Mouse (Mus musculus) 3134 (cell line): ENCODE results near the gene Phf1.

ENCODE experiments used
- DNase-seq: peaks from one replicate; pipeline ENCODE4 v3.0.0-alpha.2; 2011; ENCODE audit warnings: low spot score; ENCODE audit not compliant: insufficient read length; ENCODE audit errors: extremely low read depth

Phf1 gene

DNA sequence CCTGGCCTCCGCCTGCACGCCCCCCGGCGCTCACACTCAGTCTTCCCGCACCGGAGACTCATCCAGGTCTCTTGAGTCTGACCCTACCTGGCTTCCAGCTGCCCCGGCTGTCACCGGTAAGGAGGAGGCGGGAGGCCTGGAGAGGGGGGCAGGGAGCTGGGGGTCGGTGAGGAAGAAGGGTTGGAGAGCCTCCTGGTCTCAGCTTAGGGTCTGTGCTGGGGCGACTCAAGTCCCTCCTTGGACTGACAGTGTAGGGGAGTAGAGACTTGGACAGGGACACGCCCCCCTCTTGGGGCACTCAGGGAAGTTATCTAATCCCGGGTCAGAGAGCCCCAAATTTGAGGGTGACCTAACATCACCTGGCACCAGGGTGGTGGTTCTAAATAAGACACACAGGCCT, 567 bp downstream of the Phf1 start:
- no peak for DNase-seq

DNA sequence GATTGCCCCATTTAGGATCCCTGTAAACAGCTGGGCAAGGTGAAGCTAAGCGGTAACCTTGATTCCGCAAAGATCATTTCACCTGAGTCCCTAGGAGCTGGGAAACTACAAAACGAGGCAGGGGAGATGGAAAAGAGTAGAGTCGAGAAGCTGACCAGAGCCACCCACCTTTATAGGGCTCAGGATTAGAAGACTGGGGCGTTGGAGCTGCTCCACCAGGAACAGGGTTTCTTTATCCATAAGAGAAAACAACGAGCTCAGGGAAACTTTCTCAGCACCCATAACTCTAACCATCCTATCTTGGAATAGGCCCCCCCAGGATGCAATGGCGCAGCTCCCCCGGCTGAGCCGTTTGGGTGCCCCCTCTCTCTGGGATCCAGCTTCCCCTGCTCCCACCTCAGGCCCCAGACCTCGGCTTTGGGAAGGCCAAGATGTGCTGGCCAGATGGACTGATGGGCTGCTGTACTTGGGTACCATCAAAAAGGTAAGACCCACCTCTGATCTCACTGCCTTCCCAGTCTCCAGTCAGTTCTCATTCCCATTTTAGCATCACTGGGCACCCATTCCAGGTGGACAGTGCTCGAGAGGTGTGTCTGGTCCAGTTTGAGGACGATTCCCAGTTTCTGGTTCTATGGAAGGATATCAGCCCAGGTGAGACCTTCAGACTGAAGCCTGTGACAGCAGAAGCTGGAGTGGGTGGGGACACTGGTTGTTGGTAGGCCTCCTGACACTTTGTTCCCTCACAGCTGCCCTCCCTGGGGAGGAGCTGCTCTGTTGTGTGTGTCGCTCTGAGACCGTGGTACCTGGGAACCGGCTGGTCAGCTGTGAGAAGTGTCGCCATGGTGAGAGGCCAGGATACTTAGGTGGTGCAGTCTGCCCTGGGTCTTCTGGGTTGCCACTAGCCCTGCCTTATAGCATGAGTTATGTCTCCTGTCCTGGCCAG, 1.3 kb downstream of the Phf1 start:
- DNase-seq, result no peak

DNA sequence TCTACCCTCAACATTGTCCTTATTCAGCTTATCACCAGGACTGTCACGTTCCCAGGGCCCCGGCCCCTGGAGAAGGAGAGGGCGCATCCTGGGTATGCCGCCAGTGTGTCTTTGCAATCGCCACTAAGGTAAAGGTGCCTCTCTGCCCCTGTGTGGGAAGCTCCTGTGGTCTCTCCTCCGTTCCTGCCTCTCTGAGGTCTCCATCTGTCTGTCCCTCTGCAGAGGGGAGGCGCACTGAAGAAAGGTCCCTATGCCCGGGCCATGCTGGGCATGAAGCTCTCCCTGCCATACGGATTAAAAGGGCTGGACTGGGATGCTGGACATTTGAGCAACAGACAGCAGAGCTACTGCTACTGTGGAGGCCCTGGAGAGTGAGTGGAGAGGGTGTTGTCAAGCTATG, 2.2 kb downstream of the Phf1 start:
- no peak for DNase-seq

DNA sequence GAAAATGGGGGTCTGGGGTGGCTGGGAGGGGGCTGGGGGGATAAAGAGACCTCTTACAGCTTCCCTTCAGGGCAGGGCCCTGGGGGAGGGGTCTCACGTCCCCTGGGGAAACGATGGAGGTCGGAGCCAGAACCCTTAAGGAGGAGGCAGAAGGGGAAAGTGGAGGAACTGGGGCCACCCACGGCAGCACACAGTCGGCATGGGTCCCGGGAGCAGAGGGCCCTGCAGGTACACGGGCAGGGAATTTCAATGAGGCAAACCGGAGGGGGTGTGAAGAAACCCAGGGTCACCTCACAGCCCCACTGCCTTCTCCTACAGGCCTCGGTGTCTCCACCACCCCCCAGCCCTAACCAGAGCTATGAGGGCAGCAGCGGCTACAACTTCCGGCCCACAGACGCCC, 3.6 kb downstream of the Phf1 start:
- DNase-seq, result no peak

DNA sequence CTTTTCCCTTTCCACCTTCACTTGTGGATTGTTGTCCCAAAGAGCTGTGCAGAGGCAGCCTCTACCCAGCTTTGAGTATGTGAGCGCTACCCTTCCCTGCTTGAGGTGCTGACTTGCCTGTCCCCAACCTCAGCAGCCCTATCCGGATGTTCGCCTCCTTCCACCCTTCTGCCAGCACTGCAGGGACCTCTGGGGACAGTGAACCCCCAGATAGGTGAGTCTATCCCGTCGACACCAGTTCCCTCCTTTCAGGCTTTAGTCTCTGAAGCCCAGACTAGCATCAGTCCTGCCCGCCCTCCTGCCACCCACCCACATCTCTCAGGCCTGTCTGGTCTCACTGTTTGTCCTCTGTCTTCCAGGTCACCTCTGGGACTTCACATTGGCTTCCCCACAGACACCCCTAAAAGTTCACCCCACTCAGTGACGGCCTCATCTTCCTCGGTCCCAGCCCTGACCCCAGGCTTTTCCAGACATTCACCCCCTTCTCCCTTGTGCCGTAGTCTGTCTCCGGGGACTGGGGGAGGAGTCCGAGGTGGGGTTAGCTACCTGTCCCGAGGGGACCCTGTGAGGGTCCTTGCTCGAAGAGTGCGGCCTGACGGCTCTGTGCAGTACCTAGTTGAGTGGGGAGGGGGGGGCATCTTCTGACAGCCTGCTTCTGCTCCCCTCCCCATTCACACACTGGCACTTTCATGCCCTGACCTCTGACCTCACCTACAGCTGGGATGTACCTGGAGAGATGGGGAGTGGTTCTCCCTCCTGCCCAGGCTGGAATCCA, 4.3 kb downstream of the Phf1 start:
- no peak for DNase-seq

DNA sequence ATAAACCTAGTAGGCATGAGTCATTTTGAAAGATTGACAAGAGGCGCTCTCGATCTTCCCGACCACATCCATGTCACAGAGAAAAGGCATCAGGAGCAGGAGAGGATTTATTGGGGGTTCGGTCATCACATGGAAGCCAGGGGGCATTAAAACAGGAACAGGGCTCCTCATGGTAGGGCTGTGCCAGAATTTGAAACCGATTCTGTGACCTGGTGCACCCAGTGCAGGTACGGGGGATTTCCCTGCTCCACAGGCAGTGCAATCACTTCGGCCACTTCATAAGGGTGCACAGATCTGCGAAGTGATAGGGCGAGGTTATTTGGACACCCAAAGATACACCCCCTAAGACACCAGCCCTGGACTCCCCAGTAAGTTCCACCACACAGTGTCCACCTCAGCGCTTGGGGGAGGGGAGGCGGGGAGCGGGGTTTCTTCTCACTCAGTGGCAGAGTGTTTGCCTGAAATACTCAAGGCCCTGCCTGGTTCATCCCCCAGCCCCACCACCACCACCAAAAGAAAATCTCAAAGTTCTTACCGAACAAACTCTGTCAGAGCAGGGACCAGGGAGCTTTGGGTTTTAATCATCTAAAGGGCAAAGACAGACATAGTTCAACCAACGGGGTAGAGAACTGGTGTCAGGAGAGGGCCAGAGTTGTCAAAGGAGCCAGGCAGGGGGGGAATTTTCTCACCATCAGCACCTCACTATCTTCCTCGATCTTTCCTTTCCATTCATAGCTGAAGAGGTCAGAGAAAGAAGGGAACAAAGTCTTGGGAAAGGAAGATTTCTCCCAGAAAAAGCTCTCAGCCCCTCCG, 5.2 kb downstream of the Phf1 start:
- no peak for DNase-seq

DNA sequence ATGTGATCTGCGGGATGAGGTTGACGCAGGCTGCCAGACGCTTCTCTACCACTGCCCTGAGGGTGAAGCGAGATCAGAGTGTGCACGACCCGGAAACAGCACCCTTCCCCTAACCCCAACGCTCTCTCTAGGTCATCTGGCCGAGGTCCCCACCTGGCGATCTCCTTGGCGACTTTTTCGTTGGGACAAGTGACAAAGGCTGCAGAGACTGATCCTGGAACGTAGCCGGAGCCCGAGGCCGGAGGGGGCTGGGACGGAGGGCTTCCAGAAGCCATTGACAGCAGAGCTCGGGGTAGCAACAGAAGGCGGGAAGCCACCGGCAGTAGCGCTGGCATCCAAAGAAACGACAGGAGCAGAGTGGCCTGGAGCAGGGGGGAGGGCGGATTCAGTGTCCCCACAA, 5.9 kb downstream of the Phf1 start:
- DNase-seq, result no peak

DNA sequence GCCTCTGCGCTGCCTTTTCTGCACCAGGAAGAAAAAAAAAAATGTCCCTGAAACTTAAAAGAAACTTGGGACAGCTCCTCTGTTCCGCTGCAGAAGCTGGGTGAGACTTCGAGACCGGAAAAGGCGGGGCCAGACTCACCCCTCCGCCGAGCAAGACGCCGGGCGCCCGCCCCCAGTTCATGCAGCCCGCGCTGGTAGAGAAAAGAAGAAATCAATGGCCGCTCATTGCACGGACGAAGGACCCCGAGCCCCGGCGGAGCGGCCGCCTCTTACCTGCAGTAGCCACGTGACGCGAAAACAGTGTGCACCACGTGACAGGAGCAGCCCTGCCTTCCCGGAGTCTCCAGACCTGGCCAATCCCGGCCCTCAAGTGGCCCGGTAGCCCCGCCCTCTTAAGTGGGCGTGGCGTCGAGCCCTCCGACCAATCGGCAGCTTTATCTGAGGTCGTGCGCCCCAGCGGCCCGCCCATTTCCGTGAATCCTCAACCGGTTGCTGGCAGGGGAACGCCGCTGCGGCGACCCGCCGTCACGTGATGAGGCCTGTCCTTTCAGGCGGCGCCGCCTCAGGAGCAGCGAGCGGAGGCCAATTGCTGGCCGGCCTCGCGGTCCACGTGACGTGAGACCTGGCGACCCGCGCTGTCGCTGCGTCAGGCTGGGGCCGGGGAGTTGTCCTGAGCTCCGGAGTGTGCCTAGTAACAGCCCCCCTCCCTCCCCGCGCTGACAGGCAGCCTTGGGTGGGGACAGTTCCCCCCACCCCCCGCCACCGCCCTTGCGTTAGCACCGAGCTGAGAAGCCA, 6.5 kb downstream of the Phf1 start, which contains the start of gene Cuta:
Gene Cuta, minus strand, starts transcription at position 392 of the 795 bp plus-strand sequence.
- peak; percentile 100 for DNase-seq

DNA sequence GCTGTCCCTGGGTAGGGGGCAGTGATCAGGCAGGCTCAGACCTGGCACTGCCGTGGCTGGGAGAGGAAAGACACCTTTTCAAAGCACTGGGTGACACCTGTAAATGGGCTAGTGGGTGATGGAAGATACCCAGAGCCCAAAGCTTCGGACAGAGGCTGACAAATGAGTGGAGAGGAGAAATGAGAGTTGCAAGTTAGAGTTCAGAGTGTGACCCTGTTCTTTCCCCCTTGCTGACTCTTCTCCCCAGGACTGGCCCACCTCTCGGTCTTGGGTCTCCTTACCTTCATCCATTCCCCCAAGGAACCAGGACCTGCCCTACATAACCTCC, 7.1 kb downstream of the Phf1 start:
- DNase-seq, result no peak

DNA sequence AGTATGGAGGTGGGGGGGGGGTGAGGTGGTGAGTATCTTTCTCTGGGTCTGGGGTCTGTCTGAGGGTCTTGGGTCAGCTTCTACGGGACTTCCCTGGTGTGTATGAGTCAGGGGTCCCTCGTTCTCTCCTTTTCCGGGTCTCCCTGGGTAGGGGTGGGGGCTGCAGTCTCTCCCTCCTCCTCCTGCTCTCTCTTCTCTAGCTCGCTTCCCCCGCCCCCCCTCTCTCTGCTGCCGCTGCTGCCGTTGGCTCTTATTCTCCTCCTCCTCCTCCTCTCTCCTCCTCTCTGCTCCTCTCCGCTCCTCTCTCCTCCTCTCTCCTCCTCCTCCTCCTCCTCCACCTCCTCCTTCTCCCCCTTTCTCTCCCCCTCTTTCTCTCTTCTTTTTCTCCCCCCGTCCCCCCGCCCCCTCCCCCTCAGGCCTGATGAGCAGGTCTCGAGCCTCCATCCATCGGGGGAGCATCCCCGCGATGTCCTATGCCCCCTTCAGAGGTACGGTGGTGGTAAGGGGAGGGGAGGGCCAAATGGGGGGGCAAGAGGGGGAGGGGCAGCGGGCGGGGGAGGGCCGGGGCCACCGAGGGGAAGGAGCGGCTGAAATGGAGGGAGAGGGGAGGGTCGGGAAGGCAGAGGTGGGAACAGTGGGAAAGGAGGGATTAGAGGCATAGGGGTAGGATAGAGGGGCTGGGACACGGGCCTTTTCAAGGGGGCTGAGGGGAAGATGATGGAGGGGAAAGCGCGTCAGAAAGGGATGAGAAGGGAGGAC, 8.4 kb downstream of the Phf1 start, which contains the start of gene Syngap1:
Gene Syngap1, plus strand, starts transcription at position 223 of the 759 bp plus-strand sequence.
- DNase-seq, result no peak

DNA sequence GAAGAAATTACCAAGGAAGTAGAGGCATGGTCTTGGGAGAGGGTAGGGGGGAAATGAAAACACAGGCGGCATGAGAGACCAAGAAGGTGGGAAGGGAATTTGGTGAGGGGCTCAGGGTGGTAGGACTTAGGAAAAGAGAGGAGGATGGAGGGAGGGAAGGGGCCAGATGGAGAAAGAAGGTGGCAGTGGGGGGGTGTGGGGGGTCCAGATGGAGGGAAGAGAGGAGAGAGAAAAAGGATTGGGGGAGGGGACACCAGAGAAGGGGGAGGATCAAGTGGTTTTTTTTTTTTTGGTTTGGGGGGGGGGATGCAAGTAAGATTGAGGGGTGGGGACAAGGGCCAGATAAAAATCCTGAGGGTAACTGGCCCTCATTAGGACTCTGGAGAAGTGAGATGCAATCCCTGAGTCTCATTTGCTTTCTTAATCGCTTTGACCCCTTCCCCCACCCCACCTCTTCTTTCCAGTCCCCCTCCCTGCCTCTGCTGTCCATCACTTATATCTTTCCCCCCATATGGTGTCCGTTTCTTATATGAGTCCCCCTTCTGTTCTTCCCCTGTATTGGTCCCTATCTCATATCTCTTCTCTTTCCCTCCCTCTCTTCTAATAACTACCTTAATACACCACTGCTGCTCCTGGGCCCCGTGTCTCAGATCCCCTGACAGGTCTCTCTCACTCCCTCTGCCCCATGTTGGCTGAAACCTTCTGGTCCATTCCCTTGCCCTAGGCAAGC, 9.2 kb downstream of the Phf1 start:
- DNase-seq, result no peak

DNA sequence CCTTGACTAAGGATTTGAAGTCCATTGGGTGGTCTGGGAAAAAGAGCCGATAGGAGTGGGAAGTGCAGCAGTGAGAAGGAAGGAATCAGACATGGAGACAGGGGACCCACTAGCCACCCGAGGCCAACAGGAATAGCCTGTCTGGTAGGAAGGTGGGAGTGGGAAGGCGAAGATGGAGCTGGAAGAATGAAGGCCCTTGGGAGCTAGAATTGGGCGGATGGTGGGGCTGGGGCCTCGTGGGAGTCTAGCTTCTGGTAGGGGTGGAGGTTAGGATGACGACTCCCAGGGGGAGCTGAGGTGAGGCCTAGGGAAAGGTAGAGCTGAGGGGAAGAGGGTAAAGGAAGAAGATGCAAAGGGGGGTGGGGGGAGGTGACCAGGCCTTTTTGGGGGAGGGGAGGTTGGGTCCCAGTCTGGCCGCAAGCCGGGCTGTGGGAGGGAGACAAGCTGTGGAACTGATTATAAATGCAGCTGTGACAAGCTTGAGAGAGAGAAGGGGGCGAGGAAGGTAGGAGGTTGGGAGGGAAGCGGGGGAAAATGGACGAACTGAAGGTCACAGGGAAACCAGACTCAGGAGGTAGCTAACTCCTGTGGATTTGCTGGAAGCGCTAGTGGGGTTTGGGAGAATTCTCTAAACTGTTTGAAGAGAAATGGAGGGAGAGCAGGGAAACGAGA, 13.1 kb downstream of the Phf1 start:
- no peak for DNase-seq

DNA sequence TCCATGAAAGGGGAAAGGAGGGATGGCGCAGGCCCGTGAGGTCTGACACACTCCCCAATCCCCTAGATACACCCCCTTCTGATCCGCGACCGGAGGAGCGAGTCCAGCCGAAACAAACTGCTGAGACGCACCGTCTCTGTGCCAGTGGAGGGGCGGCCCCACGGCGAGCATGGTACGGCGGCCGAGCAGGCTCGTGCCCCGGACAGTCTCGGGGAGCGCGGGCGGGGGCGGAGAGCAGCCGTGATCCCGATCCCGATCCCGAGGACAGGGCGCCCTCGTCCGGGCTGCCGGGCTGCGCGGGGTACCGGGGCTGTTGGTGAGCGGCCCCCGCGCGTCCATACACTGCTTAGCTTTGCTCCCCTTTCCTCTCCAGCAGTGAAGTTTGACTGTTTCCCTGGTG, 13.7 kb downstream of the Phf1 start:
- peak; percentile 60 for DNase-seq

DNA sequence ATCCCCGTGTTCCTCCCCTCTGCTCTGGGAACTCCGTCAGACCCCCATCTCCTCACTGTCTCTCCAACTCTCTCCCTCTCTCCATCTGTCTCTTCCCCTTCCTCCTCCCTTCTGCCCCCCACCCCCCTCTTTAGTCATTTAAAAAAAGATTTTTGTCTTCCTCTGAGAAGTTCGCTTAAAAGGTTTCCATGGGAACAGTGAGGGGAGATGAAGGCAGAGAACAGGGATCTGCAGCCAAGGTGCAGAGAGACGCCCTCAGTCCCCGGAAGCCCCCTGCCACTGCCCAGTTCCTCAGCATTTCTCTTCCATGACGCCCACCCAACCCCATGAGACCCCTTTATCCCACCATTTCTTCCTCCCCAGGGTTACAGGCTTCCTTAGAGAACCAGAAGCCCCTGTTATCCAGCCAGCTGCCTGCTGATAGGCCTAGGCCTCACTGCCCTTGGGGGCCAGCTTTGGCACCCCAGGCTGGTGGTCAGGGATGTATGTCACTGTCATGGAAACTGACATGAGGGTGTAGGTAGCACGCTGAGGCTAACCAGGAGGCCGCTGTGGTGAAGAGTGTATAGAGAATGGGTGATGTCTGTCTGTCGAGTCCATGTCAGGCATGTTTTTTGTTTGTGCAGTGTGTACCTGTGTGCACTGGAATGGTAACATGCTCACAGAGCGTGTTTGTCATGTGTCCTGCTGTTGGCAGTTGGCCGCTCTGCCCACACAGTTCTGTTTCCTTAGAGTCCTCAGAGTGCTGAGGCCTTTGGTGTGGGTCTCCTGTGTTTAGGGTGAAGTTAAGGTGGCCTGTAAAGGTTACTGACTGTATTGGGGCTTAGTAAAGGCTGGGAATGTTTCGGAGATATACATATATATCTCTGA, 14.6 kb downstream of the Phf1 start:
- DNase-seq, result no peak

DNA sequence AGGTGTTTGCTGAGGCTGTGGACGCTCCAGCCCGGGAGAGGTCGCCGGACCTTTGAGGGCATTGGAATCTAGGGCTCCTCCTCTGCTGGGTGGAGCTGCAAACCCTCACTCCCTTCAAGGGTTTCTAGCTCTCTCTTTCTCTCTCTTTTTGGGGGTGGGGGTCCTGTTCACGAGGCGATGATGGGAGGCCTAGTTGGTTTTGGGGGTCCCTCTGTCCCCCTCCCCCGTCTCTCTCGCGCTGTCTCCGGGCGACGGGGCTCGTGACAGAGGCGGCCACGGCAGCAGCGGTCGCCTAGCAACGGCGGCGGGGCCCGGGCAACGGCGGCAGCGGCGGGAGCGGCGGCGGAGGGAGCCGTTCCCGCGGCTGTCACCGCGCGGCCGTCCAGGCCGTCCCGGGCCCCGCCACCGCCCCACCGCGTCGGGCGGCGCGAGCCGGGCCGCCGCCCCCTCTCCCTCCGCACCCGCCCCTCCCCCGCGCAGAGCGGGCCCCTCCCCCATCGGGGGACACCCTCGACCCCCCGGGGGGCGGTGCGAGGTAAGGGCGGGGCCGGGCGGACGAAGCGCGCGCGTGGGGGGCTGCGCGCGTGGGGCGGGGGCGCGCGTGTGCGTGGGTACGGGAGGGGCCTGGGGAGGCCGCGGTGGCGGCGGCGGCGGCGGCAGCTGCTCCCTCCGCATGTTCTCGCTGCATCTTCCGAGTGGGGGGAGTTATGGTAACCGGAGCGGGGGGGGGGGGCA, 15.6 kb downstream of the Phf1 start:
- DNase-seq, result peak; percentile 59

DNA sequence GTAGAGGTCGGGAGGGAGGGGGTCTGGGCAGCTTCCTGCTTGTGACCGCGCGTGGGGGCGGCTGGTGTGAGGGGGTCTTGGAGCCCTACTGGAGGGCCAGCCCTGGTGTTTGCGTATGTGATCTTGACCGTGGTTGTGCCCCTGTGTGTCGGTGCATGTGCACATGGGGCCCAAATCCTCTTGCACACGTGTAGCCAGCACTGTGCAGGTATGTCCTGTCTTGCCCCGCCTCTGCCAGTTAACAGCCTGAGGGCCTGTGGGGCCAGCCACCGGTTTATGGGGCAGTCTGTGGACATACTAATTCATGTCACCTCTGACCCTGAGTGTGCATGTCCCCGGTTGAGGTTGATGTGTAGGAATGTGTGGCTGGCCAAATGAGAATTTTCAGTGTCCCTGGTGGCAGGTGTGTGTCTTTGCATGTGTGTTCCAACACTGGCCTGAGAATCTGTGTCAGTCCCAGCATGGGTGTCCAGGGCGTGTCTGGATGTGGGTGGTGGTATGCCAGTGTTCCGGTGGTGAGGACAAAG, 16.3 kb downstream of the Phf1 start:
- peak; percentile 47 for DNase-seq
